Mouse (Mus musculus) ES-Bruce4 (cell line): Measurements from ENCODE around the gene Rrn3. TPM values are rescaled to one million over a fixed set of nuclear protein-coding genes. Genes with fewer than 3 reads are reported as not detected.

ENCODE experiments used
- H3K27ac ChIP-seq: 2 replicates; pipeline ENCODE4 v1.5.1; 2012; ENCODE audit warnings: low read length, inconsistent platforms; ENCODE audit not compliant: insufficient read depth
- H3K27me3 ChIP-seq: 2 replicates; pipeline ENCODE4 v1.6.1; 2012; ENCODE audit warnings: mild to moderate bottlenecking, low read length, inconsistent platforms; ENCODE audit not compliant: control insufficient read depth, poor library complexity, insufficient read depth, severe bottlenecking
- H3K36me3 ChIP-seq: 2 replicates; pipeline ENCODE4 v1.6.1; 2012; ENCODE audit warnings: inconsistent platforms, mild to moderate bottlenecking, low read length, moderate library complexity; ENCODE audit not compliant: control insufficient read depth, poor library complexity, insufficient read depth, severe bottlenecking
- H3K4me1 ChIP-seq: one replicate; pipeline ENCODE4 v1.8.1; 2011; ENCODE audit warnings: low read length; ENCODE audit not compliant: control insufficient read depth, insufficient read depth
- H3K4me3 ChIP-seq: 2 replicates; pipeline ENCODE4 v1.5.1; 2011; ENCODE audit warnings: low read depth, mild to moderate bottlenecking, low read length
- H3K9ac ChIP-seq: 2 replicates; pipeline ENCODE4 v1.6.1; 2012; ENCODE audit warnings: low read depth, mild to moderate bottlenecking, inconsistent platforms; ENCODE audit not compliant: poor library complexity, severe bottlenecking
- H3K9me3 ChIP-seq: replicated peaks from 2 replicates; pipeline ENCODE4 v1.6.1; 2012; ENCODE audit warnings: mild to moderate bottlenecking, low read length, inconsistent platforms; ENCODE audit not compliant: control insufficient read depth, poor library complexity, insufficient read depth, severe bottlenecking
- CTCF ChIP-seq: IDR thresholded peaks from one replicate; pipeline ENCODE4 v1.8.1; 2011; ENCODE audit warnings: low read depth, low read length
- EP300 ChIP-seq: IDR thresholded peaks from 2 replicates; pipeline ENCODE4 v1.6.1; 2011; ENCODE audit warnings: low read depth, low read length; ENCODE audit not compliant: insufficient read depth
- POLR2A ChIP-seq: IDR thresholded peaks from one replicate; pipeline ENCODE4 v1.8.1; 2011; ENCODE audit warnings: low read length; ENCODE audit not compliant: insufficient read depth
- polyA plus RNA-seq: library from polyadenylated mRNA; stranded (reverse); fragments of >200 nt; gene quantifications from 2 replicates; pipeline ENCODE4 v1.2.4, GENCODE M21; 2011; ENCODE audit warnings: low read depth; ENCODE audit not compliant: missing spikeins, insufficient read depth, insufficient read length

Gene Rrn3
- polyA plus RNA-seq, 1 experiment = 134 TPM

DNA sequence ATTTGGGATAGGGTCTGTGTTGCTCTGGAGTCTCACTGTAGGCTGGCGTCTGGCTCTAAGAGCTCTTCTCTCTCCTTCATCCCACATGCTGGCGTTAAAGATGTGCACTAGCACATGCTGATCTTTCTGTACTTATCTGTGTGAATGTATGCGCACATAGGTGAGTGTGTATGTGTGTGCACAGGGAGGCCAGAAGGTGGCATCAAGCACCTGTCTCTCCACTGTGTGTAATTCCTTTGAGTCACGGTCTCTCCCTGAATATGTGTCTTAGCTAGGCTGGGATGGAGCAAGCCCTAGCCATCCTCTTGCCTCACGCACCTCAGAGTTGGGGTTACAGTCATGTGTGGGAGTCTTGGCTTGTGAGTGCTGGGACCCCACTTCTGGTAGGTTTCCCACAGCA lies 40.3 kb downstream of the Rrn3 start:
- no peaks in the 10 kb centered on the region for H3K9me3 ChIP-seq
- H3K36me3 ChIP-seq = no peaks in the 10 kb centered on the region
- no peak overlapping the region for H3K4me3 ChIP-seq
- H3K27me3 ChIP-seq = no peaks in the 10 kb centered on the region
- H3K9ac ChIP-seq = no peak overlapping the region
- H3K4me1 ChIP-seq = no peaks in the 10 kb centered on the region
- H3K27ac ChIP-seq = no peak overlapping the region
- TF ChIP-seq CTCF (peak; percentile 27), POLR2A (no peak)

DNA sequence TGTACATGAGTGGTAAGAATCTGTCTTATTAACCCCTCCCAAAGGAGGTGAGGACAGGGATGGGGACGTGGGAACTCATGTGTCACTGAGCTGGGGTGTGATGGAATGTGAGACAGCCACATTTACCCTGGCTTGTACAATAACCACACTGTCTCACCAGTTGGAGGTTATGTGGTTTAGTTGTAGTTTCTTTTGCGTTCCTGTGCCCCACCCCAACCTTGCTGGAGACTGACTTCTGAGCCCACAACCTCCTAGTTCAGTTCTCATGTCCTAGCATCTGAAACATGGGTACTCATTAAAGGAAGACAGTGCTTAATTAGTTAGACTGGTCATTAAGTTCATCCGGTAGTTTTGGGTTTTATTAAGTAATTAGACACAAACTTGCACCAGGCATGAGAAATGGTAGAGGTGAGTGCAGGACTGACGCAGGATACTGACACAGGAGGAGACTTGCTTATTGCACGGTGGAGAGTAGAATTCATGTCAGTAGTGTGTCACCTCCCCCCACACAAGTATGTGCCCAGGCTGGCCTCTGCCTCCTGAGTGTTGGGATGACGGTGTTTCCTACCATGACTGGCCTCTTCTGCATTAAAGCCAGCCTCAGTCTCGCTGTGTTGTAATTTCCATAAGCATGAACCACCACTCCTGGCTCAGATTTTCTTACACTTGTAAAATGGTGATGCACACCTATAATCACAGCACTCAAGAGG lies 45.4 kb downstream of the Rrn3 start:
- TF ChIP-seq CTCF (no peak), POLR2A (no peak), EP300 (no peak)
- H3K9me3 ChIP-seq = no peaks in the 10 kb centered on the region
- no peaks in the 10 kb centered on the region for H3K27me3 ChIP-seq
- H3K4me1 ChIP-seq = no peaks in the 10 kb centered on the region
- no peak overlapping the region for H3K4me3 ChIP-seq
- H3K9ac ChIP-seq = no peak overlapping the region
- no peak overlapping the region for H3K27ac ChIP-seq
- H3K36me3 ChIP-seq = peaks cover 9% of the 10 kb centered on the region; the same call in 1 of the 2 replicates

- Histone ChIP-seq H3K4me1 (no peaks in the 10 kb centered on the region), H3K27ac (no peak overlapping the region), H3K27me3 (no peaks in the 10 kb centered on the region), H3K9me3 (no peaks in the 10 kb centered on the region), H3K4me3 (no peak overlapping the region), H3K36me3 (peaks cover 12% of the 10 kb centered on the region), H3K9ac (no peak overlapping the region)
- TF ChIP-seq EP300 (no peak), POLR2A (no peak), CTCF (no peak)
Observed at GRCm38 (mm10) chr16:13826511-13826910, 46.0 kb downstream of the Rrn3 start.

- H3K9ac ChIP-seq = no peak overlapping the region
- H3K9me3 ChIP-seq = no peaks in the 10 kb centered on the region
- no peak overlapping the region for H3K4me3 ChIP-seq
- H3K36me3 ChIP-seq = peaks cover 29% of the 10 kb centered on the region
- peak; percentile 37 for TF ChIP-seq CTCF
- no peak for TF ChIP-seq POLR2A
- no peaks in the 10 kb centered on the region for H3K27me3 ChIP-seq
- H3K27ac ChIP-seq = no peak overlapping the region
- H3K4me1 ChIP-seq = no peaks in the 10 kb centered on the region
Observed at GRCm38 (mm10) chr16:13830444-13830843, 49.9 kb downstream of the Rrn3 start.

DNA sequence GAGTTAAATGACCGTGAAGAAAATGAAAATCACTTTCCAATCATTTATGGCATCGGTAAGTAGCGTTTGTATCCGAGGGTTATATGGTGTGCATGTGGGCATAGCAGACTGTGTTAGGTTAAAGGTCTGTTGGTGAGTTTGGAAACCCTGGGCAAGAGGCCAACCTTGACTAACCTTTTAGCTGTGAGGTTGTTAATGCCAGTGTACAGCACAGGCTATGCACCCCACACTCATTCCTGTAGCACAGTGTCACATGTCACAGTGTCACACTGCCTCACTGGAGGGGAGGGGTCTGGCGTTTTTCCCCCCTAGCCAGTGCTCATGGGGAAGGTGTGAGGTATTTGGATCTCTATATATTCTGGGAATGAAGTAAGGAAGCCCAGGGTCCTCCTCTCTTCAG lies 51.1 kb downstream of the Rrn3 start:
- H3K36me3 ChIP-seq = peaks cover 35% of the 10 kb centered on the region
- no peak for TF ChIP-seq CTCF
- TF ChIP-seq POLR2A = no peak
- no peak for TF ChIP-seq EP300
- no peaks in the 10 kb centered on the region for H3K27me3 ChIP-seq
- no peak overlapping the region for H3K27ac ChIP-seq
- H3K9me3 ChIP-seq = no peaks in the 10 kb centered on the region
- no peak overlapping the region for H3K4me3 ChIP-seq
- H3K4me1 ChIP-seq = no peaks in the 10 kb centered on the region
- H3K9ac ChIP-seq = no peak overlapping the region

DNA sequence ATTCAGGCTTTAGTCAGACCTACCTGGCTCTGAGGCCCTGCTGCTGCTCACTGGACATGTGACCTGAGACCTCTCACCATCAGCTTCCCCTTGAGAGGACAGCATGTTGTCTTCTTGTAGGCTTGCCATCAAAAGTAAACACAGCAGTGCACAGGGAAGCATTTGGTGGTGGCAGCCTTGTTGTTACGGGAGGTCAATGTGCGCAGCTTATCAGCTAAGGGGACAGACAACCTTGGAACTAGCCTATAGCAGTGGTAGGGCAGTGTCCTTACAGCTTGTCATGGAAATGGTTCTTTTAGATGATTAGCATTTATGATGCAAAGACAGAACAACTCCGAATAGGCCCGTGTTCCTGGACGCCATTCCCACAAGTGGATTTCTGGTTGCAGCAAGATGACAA lies 53.9 kb downstream of the Rrn3 start:
- peaks cover 47% of the 10 kb centered on the region for H3K36me3 ChIP-seq
- H3K27me3 ChIP-seq = no peaks in the 10 kb centered on the region
- TF ChIP-seq CTCF (no peak), EP300 (no peak), POLR2A (no peak)
- H3K9ac ChIP-seq = no peak overlapping the region
- H3K4me3 ChIP-seq = no peak overlapping the region
- H3K9me3 ChIP-seq = no peaks in the 10 kb centered on the region
- no peak overlapping the region for H3K27ac ChIP-seq
- H3K4me1 ChIP-seq = no peaks in the 10 kb centered on the region
